Mouse (Mus musculus): ENCODE measurements around the gene Ttc29. TPM values are rescaled to one million over a fixed set of nuclear protein-coding genes. Genes with fewer than 3 reads are reported as not detected.

Ttc29 gene
- polyA plus RNA-seq (2012; rRNA removed): 2.5 and 3.4 TPM in 2 replicates

GRCm38 (mm10) chr8:78213074-78213473 is at the start of gene Ttc29:
Gene Ttc29, plus strand, starts transcription at chr8:78213297.

GRCm38 (mm10) chr8:78436071-78436651 is 223.1 kb downstream of the Ttc29 start, which contains the start of gene Pou4f2:
Gene Pou4f2, minus strand, starts transcription at chr8:78436645.

Other genes starting within 250 kb of the Ttc29 start
- 0.10 TPM in 1 of 2 replicates, not detected in the other for gene Pou4f2, start 223.3 kb downstream of the Ttc29 start, polyA plus RNA-seq (2012; rRNA removed)

Measured in ovary, adult 2 months (tissue).